Mouse (Mus musculus) megakaryocyte, embryonic 14.5 days (primary cell): ENCODE results near the gene Xrra1.

Source experiments
- FLI1 ChIP-seq: IDR thresholded peaks from 2 replicates; pipeline ENCODE4 v1.6.1; 2012; ENCODE audit warnings: low read length, inconsistent platforms, mixed read lengths
- GATA1 ChIP-seq: IDR thresholded peaks from 3 replicates; pipeline ENCODE4 v1.6.1; 2012; ENCODE audit warnings: mixed read lengths, low read length, inconsistent platforms, borderline replicate concordance

DNA sequence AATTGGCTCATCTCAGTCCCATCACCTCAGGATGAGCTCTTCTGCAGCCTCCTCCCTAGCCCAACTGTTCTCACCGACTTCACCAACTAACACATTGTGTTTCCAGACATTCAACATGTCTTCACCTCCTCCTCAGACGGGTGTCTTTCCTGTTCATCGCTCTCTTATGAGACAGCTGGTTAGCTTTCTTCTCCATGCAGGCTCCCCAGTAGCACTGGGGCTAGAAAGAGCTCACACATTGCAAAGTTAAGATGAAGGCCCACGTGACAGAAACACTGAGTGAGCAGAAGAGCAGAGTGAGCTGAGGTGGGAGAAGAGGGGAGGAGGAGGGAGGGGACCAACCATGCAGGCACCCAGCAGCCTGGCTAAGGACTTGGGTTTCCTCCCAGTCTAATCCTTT lies 43.3 kb downstream of the Xrra1 start:
- TF ChIP-seq GATA1, result no peak
- no peak for TF ChIP-seq FLI1
